Mouse (Mus musculus) T-cell, adult 2 months (primary cell): ENCODE measurements around the gene Wfdc1.

ENCODE experiments used
- DNase-seq: peaks from one replicate; pipeline ENCODE4 v3.0.0; 2022; ENCODE audit warnings: low spot score

Gene Wfdc1

DNA sequence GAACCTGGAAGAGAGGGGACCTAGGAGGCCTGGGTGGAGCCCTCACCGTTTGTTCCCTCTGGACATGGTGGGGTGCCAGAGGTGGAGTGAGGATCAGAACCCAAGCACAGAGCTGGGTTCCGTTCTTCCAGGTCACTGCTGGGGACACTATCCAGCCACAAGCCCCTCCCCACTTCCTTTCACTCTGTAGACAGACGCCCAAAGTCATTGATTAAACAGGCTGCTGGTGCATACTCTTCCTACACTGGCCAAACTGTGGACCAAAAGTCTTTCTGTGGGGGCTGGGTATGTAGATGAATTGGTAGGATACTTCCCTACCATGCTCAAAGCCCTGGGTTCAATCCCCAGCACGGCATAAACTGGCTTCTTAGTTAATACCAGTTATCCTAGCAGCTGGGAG is 25.8 kb downstream of the Wfdc1 start:
- DNase-seq, result no peak

DNA sequence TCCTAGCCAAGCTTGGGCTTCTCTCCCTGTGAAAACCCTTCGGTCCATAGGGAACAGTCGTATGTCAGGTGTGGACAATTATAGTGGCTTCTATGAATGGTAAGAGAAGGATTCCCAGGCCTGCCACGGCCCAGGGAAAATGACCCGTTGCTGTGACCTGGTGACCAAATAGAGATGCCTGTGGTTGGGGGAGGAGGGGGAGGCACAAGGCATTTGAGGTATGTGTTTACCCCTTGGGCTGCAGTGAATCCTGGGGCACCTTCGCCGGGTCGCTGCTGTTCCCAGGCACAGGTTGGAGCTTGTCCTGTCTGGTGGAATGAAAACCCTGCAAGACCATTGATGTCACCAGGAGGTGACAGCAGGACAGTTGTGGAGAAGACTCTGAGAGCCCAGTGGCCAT is 28.5 kb downstream of the Wfdc1 start:
- no peak for DNase-seq

DNA sequence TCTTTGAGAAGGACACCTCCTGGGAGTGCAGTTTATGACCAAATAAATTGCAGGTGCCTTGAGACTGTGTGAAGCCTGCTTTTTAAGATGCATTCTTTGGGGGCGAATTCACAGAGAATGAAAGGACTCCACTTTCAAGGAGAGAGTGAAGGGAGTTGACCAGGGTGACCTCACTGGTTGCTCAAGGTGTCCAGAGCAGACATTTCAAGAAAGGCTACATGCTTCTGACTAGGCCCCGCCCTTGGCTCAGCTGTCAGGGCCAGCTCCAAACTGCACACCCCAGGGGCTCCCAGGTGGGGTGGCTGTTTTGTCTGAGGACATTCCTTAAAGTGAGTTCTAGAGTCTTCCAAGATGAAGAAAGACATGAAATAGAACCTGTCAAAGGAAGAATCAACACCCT is 31.0 kb downstream of the Wfdc1 start:
- no peak for DNase-seq

DNA sequence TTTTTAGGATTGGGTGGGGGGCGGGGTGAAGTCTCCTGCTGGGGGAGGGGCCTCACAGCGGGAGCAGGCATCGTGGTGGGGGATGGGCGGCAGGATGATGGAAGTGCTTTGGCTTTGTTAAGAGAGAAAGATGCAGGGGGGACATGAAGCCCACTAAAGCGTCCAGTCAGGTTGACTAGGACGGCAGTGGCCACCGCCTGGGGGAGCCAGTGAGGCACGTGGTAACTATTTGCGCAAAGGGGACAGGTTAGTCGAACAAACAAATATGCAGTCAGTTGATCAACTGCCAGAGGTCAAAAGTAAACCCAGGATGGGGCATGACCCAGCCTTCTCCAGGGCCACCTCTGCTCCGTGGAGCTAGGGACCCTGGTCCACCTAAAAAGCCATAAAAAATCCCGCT is 32.8 kb downstream of the Wfdc1 start:
- DNase-seq, result peak; percentile 41

DNA sequence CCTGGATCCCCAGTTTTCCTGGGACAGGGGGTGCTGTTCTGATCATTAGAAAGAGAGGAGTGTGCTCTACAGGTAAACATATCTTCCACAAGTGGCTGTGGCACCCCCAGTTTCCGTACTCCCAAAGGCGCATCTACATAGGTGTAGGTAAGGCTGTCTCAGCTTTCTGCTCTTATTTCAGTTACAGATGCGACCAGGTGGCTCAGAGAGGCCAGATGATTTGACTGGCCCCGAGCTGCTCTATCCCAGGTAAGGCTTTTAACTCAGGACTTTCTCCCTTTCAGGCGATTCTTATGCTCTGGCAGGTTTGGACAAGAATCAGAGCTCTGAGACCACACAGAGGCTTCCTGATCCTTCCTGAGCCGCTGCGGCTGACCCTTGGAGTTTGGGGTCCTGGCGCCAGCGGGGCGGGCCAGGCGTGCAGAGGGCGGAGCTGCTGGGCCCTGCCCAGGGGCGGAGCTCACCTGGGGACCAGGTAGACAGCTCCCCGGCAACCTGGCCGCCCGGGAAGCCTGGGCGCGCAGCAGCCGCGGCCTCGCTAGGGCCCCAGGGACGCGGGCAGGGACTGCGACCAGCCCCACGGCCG is 33.5 kb downstream of the Wfdc1 start, which contains the start of gene Atp2c2:
Gene Atp2c2 (plus strand): TSS at position 461 of the 586 bp plus-strand sequence.
- DNase-seq, result no peak

DNA sequence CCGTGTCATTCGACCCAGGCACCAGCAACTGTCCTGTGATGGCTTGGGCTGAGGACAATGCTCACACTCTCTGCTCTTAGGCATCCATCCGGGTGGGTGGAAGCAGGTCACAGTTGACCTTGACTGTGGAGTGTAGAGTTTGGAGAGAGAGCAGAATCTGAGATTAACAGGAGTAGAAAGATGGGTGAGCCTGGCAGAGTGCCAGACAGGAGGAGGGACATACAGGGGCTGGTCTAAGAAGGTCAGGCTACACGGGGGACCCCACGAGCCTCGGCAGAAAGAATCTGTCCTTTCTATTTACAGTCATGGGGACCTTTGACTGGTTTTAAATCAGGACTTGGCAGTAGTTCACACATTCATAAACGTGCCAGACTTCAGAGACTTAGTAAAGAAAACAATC is 36.8 kb downstream of the Wfdc1 start:
- no peak for DNase-seq

DNA sequence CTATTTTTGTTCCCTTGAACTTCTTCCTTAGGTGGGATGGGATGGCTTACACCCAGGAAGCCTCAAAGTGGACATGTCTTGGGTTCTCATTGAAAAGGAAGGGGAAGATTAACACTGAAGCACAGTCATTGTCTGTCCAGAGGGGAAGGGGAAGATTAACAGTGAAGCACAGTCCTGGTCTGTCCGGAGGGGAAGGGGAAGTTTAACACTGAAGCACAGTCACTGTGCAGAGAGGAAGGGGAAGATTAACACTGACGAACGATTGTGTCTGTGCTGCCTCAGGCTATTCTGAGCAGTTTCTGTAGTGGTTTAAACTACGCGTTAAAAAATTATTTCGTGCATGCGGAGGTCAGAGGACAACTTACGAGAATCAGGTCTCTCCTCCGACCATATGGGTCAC is 41.0 kb downstream of the Wfdc1 start:
- no peak for DNase-seq

DNA sequence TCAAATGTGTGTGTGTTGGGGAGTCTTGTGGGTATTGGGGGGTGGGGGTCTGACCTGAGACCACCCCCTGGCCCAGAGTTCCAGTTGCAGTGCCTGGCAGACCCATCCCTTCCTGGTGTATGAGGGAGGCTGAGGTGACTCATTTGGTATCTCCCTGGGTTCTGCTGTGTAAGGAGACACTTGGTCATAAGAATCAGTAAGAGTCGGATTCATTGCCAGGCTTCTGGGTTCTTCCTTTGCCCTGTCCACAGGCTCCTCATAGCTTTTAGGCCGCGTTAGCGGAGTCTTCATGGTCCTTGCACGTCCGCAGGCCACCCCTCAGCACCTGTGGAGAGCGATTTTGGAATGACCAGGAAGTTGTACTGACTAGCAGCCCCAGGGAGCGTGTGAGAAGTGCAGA is 42.3 kb downstream of the Wfdc1 start:
- no peak for DNase-seq

DNA sequence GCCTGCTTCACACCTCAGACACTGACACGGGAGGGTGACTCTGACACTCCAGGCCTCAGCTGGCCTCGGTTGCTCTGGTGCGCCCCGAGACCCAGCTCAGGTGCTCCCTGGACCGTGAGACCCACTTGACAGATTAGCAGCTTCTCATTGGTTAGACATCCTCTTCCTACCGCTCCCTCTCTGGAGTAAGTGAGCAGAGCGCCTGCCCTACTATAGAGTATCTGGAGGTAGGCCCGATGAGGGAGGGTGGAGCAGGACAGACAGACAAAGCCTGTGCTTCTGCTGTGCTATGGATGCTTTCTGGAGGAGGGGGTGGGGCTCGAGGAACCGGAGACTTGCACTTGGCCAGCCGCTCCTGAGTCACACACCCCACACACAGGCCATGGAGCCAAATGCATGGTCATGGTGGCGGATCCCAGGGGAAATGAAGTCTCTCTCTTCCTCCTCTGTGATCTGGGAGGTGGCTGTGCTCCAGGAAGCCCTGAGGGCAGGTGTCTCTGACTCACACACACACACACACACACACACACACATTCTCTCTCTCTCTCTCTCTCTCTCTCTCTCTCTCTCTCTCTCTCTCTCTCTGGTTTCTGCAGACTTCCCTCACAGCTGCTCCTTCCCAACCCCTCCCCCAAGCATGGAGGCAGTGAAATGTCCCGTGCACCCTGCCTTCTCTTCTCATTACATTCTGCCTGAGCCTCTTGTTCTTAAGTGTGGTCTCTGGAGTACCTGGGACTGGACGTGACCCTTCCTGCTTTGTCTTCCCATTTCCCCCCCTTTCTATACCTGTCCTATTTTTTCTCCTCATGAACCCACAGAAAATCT is 42.9 kb downstream of the Wfdc1 start:
- no peak for DNase-seq

DNA sequence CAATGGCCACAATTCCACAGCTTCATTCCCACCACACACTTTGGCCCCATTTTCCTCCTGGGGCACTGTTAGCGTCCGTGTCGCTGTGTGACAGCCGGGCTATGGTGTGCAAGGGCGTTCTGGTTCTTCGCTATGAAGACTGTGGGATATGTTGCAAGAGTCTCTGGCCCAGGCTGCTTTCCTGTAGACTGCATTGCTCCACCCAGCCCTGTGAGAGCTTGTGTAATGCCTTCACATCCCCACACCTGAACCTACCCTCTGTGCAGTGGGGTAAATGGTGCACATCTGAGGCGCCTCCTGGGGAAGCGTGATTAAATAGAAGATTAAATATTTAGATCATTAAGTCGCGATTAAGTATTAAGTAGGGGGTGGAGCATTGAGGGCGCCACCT is 43.5 kb downstream of the Wfdc1 start:
- DNase-seq, result no peak

DNA sequence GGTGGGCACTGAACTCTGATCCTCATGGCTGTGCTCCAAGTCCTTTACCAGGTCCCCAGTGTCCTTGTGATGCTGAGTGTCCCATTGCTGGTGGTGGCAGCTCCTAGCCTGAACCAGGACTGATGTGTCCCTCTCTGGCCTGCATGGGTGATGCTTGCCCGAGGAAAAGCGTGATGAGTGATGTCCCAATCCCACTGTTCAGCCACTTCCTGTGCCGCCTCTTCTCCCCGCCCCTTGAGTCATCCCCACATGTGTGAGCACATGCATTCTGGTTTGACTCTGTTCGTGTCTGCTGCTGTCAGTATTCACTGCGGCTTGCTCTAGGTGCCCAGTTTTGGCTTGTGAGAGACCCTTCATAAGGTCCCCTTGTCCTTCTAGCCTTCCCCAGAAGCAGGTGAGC is 46.1 kb downstream of the Wfdc1 start:
- DNase-seq, result no peak

DNA sequence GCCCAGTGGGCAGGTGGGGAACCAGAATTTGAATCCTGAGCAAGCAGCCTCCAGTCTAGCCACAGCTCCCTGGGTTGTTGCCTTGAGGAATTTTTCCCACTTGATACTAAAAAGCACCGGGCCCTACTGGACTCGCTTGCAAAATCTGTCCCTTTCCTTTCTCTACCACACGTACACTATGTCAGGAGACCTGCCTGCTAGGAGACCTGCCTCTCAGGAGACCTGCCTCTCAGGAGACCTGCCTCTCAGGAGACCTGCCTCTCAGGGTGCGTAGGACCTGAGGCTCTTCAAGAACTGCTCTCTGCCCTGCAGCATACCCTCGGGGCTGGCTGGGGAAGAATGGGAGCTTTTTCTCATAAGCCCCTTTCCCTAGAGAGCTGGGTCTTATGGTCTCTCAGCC is 47.3 kb downstream of the Wfdc1 start:
- DNase-seq, result no peak

DNA sequence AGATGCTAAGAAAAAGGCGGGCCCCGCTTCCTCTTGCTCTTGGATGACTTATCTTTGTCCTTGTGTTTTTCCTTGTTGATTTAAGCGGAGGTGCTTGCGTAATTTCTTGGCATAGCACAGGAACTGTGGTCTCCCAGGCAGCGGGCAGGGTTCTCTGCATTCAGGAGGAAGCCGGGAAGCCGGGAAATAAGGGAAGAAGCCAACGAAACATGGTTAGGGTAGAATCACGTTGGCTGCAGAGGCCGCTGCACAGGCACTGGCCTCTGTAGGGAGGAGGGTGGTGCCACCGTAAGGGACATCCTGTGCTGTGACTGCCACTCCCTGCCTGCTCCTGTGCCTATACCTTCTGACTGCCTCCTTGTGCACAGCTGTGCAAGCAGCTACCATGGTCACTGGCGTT is 49.1 kb downstream of the Wfdc1 start:
- no peak for DNase-seq

DNA sequence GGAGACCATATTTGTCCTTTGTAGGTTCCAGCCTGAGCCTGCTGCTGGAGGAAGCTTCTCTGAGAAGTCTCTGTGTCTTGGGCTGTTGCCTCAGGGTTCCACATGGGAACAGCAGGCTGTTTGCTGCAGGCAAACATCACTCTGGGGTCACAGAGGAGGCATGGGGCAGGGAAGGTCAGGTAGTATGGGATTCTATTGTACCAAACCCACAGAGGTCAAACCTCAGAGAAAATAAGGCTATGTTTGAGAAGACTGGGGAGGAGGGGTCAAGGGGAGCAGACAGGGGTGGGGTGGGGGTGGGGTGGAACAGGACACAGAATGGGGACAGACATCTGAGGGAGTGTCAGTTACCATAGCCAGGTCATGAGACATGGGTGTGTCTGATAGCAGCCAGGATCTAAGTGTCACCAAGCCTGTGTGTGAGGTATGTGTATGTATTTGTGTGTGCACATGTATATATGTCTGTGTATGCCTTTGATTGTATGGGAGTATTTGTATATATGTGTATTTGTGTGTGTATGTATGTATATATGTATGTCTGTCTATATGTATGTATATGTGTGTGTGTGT is 50.6 kb downstream of the Wfdc1 start:
- DNase-seq, result no peak

DNA sequence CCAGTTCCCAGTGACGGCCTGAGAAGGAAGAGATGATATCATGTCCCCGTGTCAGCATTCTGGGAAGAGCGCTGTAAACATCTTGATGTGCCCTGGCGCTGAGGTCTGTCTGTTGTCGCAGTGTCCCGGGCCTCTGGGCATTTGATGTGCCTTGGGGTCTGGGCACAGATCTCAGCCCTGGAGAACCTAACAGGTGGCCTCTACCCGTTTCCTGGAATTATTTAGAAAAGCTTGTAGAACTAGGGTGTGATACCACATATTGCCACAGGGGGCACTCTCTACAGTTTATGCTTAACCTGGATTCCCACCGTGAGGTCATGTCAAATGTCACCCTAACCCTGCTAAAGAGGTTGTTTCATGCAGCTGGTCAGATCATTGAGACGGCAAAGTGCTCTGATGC is 51.6 kb downstream of the Wfdc1 start:
- DNase-seq, result peak; percentile 16

DNA sequence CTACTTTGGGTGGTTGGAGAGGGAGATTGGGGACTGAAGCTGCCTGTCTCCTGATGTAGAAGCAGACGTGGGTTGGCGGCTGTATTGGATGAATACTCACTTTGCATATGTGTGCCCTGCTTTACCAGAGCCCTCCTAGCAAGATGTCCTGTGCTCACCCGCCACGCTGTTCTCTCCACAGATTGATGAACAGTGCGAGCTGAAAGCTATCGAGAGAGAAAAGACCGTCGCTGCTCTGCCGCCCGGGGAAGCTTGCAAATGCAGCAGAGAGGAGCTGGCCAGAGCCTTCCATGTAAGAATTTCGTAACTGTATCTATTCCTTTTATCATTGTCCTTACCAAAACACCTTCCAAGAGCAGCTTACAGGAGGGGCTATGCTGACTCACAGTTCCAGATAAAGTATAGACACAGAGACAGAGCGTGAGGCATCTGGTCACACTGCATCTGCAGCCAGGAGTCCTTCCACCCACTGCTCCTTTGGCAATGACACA is 52.9 kb downstream of the Wfdc1 start:
- no peak for DNase-seq

DNA sequence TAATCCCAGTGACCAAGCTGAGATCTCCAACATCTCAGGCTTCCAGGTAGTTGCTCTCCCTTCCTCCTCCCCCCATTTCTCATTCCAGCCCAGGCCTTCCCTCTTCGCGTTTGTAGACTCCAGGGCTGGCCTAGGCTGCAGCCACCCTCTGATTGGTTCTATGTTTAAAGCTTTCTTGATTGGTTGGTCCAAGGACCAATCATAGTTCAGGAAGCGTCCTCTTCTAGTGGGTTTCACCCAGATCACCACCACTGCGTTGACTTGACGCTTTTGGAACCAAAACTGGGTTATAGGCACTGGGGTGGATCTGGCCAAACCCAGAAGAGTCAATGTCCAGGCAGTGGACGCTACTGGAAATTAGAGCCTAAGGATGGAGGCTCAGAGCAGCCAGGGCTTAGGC is 56.2 kb downstream of the Wfdc1 start:
- DNase-seq, result no peak

DNA sequence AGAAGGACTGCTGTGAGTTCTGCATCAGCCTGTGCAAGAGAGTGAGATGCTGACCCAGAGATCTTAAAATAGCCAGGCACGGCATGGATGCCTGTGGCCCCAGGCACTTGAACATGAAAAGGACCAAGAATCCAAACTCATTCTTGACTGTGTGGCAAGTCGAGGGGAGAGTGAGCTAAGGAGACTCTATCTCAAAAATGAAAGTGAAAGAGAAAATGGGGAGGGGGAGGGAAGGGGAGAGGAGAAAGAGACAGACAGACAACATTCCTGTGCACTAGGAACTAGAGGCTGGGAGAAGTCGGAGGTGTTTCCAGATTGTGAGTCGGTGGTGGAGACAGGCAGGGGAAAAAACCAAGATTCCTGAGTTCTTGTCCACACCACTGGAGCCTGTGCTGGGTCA is 57.5 kb downstream of the Wfdc1 start:
- no peak for DNase-seq

DNA sequence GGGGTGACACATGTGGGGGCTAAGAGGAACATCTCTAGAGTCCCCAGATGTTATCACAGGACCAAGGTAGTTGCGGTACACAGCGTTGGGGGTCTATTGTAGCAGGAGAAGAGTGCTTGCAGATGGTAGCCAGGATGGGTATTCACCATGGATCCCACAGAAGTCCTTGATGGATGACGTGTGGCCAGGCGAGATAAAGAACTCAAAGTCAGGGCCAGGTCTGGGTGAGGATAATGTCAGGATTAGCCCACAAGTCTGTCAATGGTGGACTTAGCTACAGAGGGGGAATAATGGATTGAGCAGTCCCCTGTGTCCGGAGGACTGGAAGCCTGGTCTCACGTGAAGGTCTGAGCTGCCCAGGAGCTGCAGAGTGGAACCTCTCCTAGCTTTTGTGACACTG is 58.4 kb downstream of the Wfdc1 start:
- no peak for DNase-seq

DNA sequence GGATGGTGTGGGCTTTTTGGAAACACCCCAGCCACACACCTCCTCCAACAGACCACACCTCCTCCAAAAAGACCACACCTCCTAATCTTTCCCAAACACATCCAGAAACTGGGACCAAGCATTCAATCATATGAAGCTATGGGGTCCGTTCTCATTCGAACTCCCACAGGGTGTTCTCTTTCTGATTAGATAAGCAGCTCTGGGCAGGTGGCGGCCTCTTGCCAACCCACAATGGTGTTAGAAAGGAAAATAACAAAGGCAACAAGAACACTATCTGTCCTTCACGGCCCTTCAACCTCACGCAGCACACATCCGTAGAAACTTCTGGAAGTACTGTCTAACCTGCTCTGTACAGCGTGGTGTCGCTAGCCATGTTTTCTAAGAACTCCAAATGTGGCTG is 60.9 kb downstream of the Wfdc1 start:
- no peak for DNase-seq

DNA sequence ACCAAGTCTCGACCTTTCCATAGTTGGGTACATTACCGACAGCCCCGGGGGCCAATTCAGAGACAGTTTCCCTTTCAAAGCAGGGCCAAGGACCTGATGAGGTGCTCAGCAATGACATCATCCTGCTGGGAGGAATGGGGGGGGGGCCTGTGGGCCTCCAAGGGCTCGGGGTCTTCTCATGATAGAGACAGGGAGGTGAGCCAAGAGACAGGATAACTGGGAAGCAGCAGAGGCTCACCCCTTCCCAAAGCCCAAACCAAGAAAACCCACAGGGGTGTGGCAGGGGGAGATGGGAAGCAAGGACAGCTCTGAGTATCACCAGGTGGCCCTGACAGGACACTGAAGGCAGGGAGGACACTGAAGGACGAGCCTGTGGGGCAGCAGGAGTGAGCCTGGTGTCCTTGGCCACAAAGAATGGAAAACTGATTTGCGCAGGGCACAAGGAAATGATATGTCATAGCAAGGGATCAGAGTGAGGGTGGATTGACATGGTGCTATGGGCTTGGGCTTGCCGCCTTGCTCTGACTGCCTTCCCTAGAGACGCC is 62.3 kb downstream of the Wfdc1 start:
- no peak for DNase-seq

DNA sequence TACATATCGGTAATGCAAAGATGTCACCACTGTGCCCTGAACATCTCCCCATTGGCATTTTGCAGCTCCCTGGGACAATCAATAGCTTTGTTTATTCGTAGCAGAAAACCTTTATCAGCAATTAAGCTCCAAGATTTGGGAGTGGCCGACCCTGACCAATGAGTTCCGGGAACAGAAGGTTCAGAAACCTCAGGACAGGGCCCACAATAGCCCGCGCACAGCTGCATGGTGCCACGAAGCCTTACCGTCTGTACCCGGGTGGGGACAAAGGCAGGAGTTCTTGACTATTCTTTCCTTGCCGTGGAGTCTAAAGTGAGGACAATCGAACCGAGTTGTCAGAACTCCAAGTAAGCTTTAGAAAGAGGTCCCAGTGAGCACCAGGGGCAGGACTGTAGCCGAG is 65.9 kb downstream of the Wfdc1 start:
- DNase-seq, result no peak

DNA sequence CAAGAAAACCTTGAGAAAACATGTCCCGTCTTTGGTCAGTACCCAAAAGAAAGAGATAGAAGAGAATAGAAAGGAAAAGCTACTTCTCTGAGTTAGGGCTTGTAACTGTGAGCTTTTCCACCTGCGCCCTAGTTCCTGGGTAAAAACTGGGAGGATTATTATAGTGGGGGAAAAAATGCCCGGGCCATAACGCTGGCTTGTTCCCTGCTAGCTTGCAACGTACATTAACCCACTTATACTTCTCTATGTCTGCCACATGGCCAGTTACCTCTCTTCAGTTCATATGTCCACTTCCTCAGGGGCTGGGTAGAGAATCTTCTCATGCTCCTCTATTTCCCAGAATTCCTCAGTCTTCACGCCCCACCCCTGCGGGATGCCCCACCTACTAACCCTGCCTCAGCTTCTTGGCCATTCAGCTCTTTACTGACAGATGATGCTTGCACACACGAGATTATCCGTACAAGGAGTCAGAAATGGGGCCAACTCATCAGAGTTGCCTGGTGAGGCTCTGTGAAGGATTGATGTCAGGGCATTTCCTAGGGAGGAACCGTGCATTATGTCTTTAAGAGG is 70.3 kb downstream of the Wfdc1 start:
- no peak for DNase-seq
